Comparison of ENCODE assay signal across 19 mouse cellular contexts in the genomic region with DNA sequence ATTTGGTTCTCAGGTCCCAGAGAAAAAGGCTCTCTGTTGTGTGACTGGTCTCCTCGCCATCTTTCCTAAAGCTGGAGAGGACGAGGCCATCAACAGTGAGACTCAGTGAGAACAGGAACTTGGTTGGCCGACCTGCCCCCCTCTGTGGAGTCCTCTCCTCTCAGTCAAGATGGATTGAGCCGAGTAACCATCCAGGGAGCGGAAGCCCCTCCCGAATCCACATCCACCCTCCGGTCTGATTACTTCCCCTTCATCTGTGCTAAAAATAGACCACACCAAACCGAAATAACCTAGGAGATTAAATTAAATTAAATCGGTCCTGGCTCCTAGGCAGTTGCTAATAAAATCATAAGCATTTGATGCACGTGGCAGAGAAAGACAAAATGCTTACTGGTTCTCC.
DNase-seq lines count a peak whose midpoint lies in the region; ATAC-seq lines count a peak whose summit lies in the region.
"Had no signal": no experiment of that assay in that cellular context is flagged by ENCODE, and none has a peak within 500 bp of the region (broad histone marks: within the 10 kb centered on the region; RNA-seq: fewer than 3 reads in every experiment).

No protein-coding gene starts in this region.

- no peak overlapping the region for H3K9ac ChIP-seq in heart, embryonic 13.5 days
- H3K9ac ChIP-seq: forebrain, embryonic 13.5 days; neural tube, embryonic 15.5 days had no signal

- DNase-seq in gastrocnemius, adult 18-20 months (ENCODE audit: low spot score): peak; percentile 32
- DNase-seq in gastrocnemius, postnatal 14 days: no peak
- DNase-seq in kidney, postnatal 14 days: peak; percentile 14
- DNase-seq in kidney, adult 11 months: no peak
- DNase-seq in adrenal gland, postnatal 10 days: no peak
- DNase-seq in thymus, postnatal 0 days (ENCODE audit: low spot score): no peak
- DNase-seq: adrenal gland, postnatal 25 days; cerebellum, adult 8-10 months; kidney, adult 18-20 months; left cerebral cortex, postnatal 4 days; lung, adult 18-20 months; midbrain, embryonic 14.5 days; thymus, postnatal 4 days had no signal

- no peak for ATAC-seq in heart, embryonic 13.5 days (ENCODE audit: extremely low read depth, insufficient number of reproducible peaks, low FRiP score, low TSS enrichment)
- ATAC-seq in megakaryocyte, adult 5-6 weeks (ENCODE audit: poor library complexity, severe bottlenecking): peak; percentile 55; the same call in 1 of the 2 replicates
- ATAC-seq: forebrain, embryonic 13.5 days; hindbrain, embryonic 16.5 days had no signal

- peaks cover 45% of the 10 kb centered on the region for H3K4me1 ChIP-seq in heart, embryonic 13.5 days

- H3K27me3 ChIP-seq in heart, embryonic 13.5 days (replicated peaks): no peaks in the 10 kb centered on the region
- H3K27me3 ChIP-seq: forebrain, embryonic 13.5 days; neural tube, embryonic 15.5 days had no signal

- H3K4me2 ChIP-seq in heart, embryonic 13.5 days: peak overlapping the region; percentile 1; the same call in 1 of the 2 replicates
- H3K4me2 ChIP-seq: forebrain, embryonic 13.5 days; neural tube, embryonic 15.5 days had no signal

- H3K9me3 ChIP-seq in heart, embryonic 13.5 days: no peaks in the 10 kb centered on the region
- H3K9me3 ChIP-seq: forebrain, embryonic 13.5 days; neural tube, embryonic 15.5 days had no signal

- 35% methylated on average over 10 of the region's 10 CpGs for WGBS in heart, embryonic 13.5 days

- no peak overlapping the region for H3K27ac ChIP-seq in heart, embryonic 13.5 days (replicated peaks)
- H3K27ac ChIP-seq: forebrain, embryonic 13.5 days; neural tube, embryonic 15.5 days had no signal

- H3K36me3 ChIP-seq in heart, embryonic 13.5 days: no peaks in the 10 kb centered on the region
- H3K36me3 ChIP-seq: neural tube, embryonic 15.5 days had no signal

- intact Hi-C loops in gastrocnemius, postnatal 14 days (cut with DNase I; ENCODE audit: low total_unique reads): loop anchor here (5.0 kb wide), 1 partner anchor 95 kb away; no protein-coding TSS in a partner anchor

- no peak overlapping the region for H3K4me3 ChIP-seq in heart, embryonic 13.5 days
- H3K4me3 ChIP-seq: forebrain, embryonic 13.5 days; myocyte; neural tube, embryonic 15.5 days had no signal

Comparison
In these comparisons a context has a peak if more than half of its experiments do, and no peak if none do; other contexts are left out.
1. DNase-seq: peak in gastrocnemius, adult 18-20 months (single experiment) and kidney, postnatal 14 days (single experiment); none in gastrocnemius, postnatal 14 days (single experiment), kidney, adult 11 months (single experiment), adrenal gland, postnatal 10 days (single experiment) and thymus, postnatal 0 days (single experiment).